Mouse (Mus musculus) liver, embryonic 11.5 days (tissue): ENCODE results near the gene Tmem161a. TPM values are rescaled to one million over a fixed set of nuclear protein-coding genes. Genes with fewer than 3 reads are reported as not detected.
A peak's percentile ranks its signal among the peaks of the same experiment; 100 is the strongest.

Experiments
- ATAC-seq: fragments of 200-750 bp; cut with Nextera tagmentation; replicated peaks from 2 replicates; pipeline ENCODE4 v1.8.0; 2017; ENCODE audit warnings: moderate number of reproducible peaks, mild to moderate bottlenecking, moderate TSS enrichment, moderate library complexity; ENCODE audit not compliant: low FRiP score
- DNase-seq: peaks from one replicate; pipeline ENCODE4 v3.0.0-alpha.2; 2017; ENCODE audit warnings: low spot score
- H3K27ac ChIP-seq: fragments of 300-500 bp; sonication (generic); 2 replicates; pipeline ENCODE4 v1.5.1; 2014; ENCODE audit warnings: mild to moderate bottlenecking, low read depth, low read length, control low read depth
- H3K27me3 ChIP-seq: fragments of 300-500 bp; sonication (generic); replicated peaks from 2 replicates; pipeline ENCODE4 v1.6.1; 2014; ENCODE audit warnings: low read length, mixed read lengths; ENCODE audit not compliant: control insufficient read depth, insufficient read depth
- H3K36me3 ChIP-seq: fragments of 300-500 bp; sonication (generic); 2 replicates; pipeline ENCODE4 v1.6.1; 2014; ENCODE audit warnings: mild to moderate bottlenecking, low read length, moderate library complexity, mixed read lengths; ENCODE audit not compliant: control insufficient read depth, insufficient read depth
- H3K4me1 ChIP-seq: fragments of 300-500 bp; sonication (generic); replicated peaks from 2 replicates; pipeline ENCODE4 v1.6.1; 2014; ENCODE audit warnings: low read length, mixed read lengths; ENCODE audit not compliant: control insufficient read depth, insufficient read depth
- H3K4me2 ChIP-seq: fragments of 300-500 bp; sonication (generic); 2 replicates; pipeline ENCODE4 v1.6.1; 2014; ENCODE audit warnings: mild to moderate bottlenecking, control low read depth, moderate library complexity
- H3K4me3 ChIP-seq: fragments of 300-500 bp; sonication (generic); 2 replicates; pipeline ENCODE4 v1.5.1; 2014; ENCODE audit warnings: low read depth, low read length, control low read depth
- H3K9ac ChIP-seq: fragments of 300-500 bp; sonication (generic); 2 replicates; pipeline ENCODE4 v1.6.1; 2014; ENCODE audit warnings: low read depth, low read length, control low read depth
- H3K9me3 ChIP-seq: fragments of 300-500 bp; sonication (generic); 2 replicates; pipeline ENCODE4 v1.6.1; 2016; ENCODE audit warnings: low read length, inconsistent platforms, mixed read lengths; ENCODE audit not compliant: control insufficient read depth
- WGBS: fragments of 180-500 bp; shearing (Covaris S2); extraction: QIAGEN DNeasy Blood & Tissue Kit; methylation state at CpG from one replicate; pipeline ENCODE4 v1.1.7; 2014; 5-methylcytosine and 5-hydroxymethylcytosine counted together
- polyA plus RNA-seq: library from polyadenylated mRNA; unstranded; fragments of >200 nt; fragmentation: Nextera tagmentation; extraction: Ambion mirVana; gene quantifications from 2 replicates; pipeline ENCODE4 v1.2.1, GENCODE M21; 2014

The Tmem161a gene
- 53.1 and 53.4 TPM in 2 replicates for polyA plus RNA-seq

- WGBS: 3% methylated on average over 27 of the region's 27 CpGs
- Histone ChIP-seq H3K4me2 (peak within 1 kb of the TSS; percentile 75), H3K27me3 (no peaks in the 10 kb centered on the region), H3K36me3 (no peaks in the 10 kb centered on the region), H3K27ac (peak within 1 kb of the TSS; percentile 73), H3K4me1 (peaks cover 27% of the 10 kb centered on the region), H3K9me3 (no peaks in the 10 kb centered on the region), H3K4me3 (peak within 1 kb of the TSS; percentile 79), H3K9ac (peak within 1 kb of the TSS; percentile 84)
- ATAC-seq: peak; percentile 91
- peak; percentile 87 for DNase-seq
Observed at GRCm38 (mm10) chr8:70172043-70172681, at the start of gene Tmem161a. TSS of gene Tmem161a (plus strand) at chr8:70172356.

- no peak for DNase-seq
- WGBS: 56% methylated on average over 2 of the region's 2 CpGs
- no peak overlapping the region for H3K27ac ChIP-seq
Observed at GRCm38 (mm10) chr8:70122863-70123262, 49.3 kb upstream of the Tmem161a start.

GRCm38 (mm10) chr8:70124992-70125391, 47.2 kb upstream of the Tmem161a start:
- DNase-seq (no peak), ATAC-seq (no peak)
- Histone ChIP-seq H3K4me1 (no peaks in the 10 kb centered on the region), H3K27me3 (peaks cover 18% of the 10 kb centered on the region), H3K9me3 (no peaks in the 10 kb centered on the region), H3K4me2 (no peak overlapping the region), H3K4me3 (no peak overlapping the region), H3K9ac (no peak overlapping the region), H3K36me3 (no peaks in the 10 kb centered on the region), H3K27ac (no peak overlapping the region)
- 60% methylated on average over 8 of the region's 8 CpGs for WGBS

More at GRCm38 (mm10) chr8:70122863-70123262, 49.3 kb upstream of the Tmem161a start:
- Histone ChIP-seq H3K36me3 (no peaks in the 10 kb centered on the region), H3K9me3 (no peaks in the 10 kb centered on the region), H3K9ac (no peak overlapping the region), H3K4me3 (no peak overlapping the region), H3K27me3 (peaks cover 40% of the 10 kb centered on the region), H3K4me1 (no peaks in the 10 kb centered on the region), H3K4me2 (no peak overlapping the region)
- no peak for ATAC-seq

GRCm38 (mm10) chr8:70128435-70128834, 43.7 kb upstream of the Tmem161a start:
- no peaks in the 10 kb centered on the region for H3K27me3 ChIP-seq
- ATAC-seq (no peak), DNase-seq (no peak)
- no peaks in the 10 kb centered on the region for H3K9me3 ChIP-seq
- no peak overlapping the region for H3K27ac ChIP-seq
- peaks cover 13% of the 10 kb centered on the region for H3K4me1 ChIP-seq
- H3K4me2 ChIP-seq: no peak overlapping the region
- 76% methylated on average over 3 of the region's 3 CpGs for WGBS
- H3K4me3 ChIP-seq: no peak overlapping the region
- H3K36me3 ChIP-seq: peaks cover 4% of the 10 kb centered on the region; the same call in 1 of the 2 replicates
- H3K9ac ChIP-seq: no peak overlapping the region

- H3K9me3 ChIP-seq: no peaks in the 10 kb centered on the region
- ATAC-seq (no peak), DNase-seq (no peak)
- no peak overlapping the region for H3K27ac ChIP-seq
- WGBS: 76% methylated on average over 9 of the region's 9 CpGs
- peaks cover 16% of the 10 kb centered on the region for H3K4me1 ChIP-seq
- no peak overlapping the region for H3K4me3 ChIP-seq
- no peak overlapping the region for H3K4me2 ChIP-seq
- peaks cover 6% of the 10 kb centered on the region; the same call in 1 of the 2 replicates for H3K36me3 ChIP-seq
- no peak overlapping the region for H3K9ac ChIP-seq
- no peaks in the 10 kb centered on the region for H3K27me3 ChIP-seq
Observed at GRCm38 (mm10) chr8:70129309-70129952, 42.7 kb upstream of the Tmem161a start.

- whole genome bisulfite sequencing: 80% methylated on average over 3 of the region's 3 CpGs
- Histone ChIP-seq H3K9ac (no peak overlapping the region), H3K4me2 (no peak overlapping the region), H3K27me3 (no peaks in the 10 kb centered on the region), H3K36me3 (peaks cover 6% of the 10 kb centered on the region; the same call in 1 of the 2 replicates), H3K4me3 (no peak overlapping the region), H3K27ac (no peak overlapping the region), H3K9me3 (no peaks in the 10 kb centered on the region), H3K4me1 (peaks cover 16% of the 10 kb centered on the region)
- no peak for DNase-seq
- ATAC-seq: no peak
Observed at GRCm38 (mm10) chr8:70130066-70130465, 42.1 kb upstream of the Tmem161a start.

- peak within 1 kb of the TSS; percentile 89 for H3K9ac ChIP-seq
- H3K4me3 ChIP-seq: peak within 1 kb of the TSS; percentile 84
- ATAC-seq (peak; percentile 87), DNase-seq (peak; percentile 82)
- H3K27ac ChIP-seq: 0 out of 2 replicates have a peak within 1 kb of the TSS, but pooled peaks have one; percentile 45
- H3K4me1 ChIP-seq: peaks cover 16% of the 10 kb centered on the region
- no peaks in the 10 kb centered on the region for H3K27me3 ChIP-seq
- H3K9me3 ChIP-seq: no peaks in the 10 kb centered on the region
- peaks cover 10% of the 10 kb centered on the region; the same call in 1 of the 2 replicates for H3K36me3 ChIP-seq
- WGBS: under 1% methylated on average over 37 of the region's 37 CpGs
- H3K4me2 ChIP-seq: peak within 1 kb of the TSS; percentile 78
Observed at GRCm38 (mm10) chr8:70131166-70131883, 40.8 kb upstream of the Tmem161a start, which contains the start of gene Nr2c2ap. TSS of gene Nr2c2ap (plus strand) at chr8:70131333.

- Histone ChIP-seq H3K4me2 (no peak overlapping the region), H3K27ac (no peak overlapping the region), H3K36me3 (peaks cover 13% of the 10 kb centered on the region; the same call in 1 of the 2 replicates), H3K9ac (no peak overlapping the region), H3K9me3 (no peaks in the 10 kb centered on the region), H3K27me3 (no peaks in the 10 kb centered on the region), H3K4me1 (peaks cover 21% of the 10 kb centered on the region), H3K4me3 (no peak overlapping the region)
- 86% methylated on average over 5 of the region's 5 CpGs for WGBS
- no peak for ATAC-seq
- DNase-seq: no peak
Observed at GRCm38 (mm10) chr8:70134086-70134485, 38.1 kb upstream of the Tmem161a start.
